Mouse (Mus musculus): ENCODE measurements at regions not wholly inside any gene's neighbourhood (a gene's known extent, or its start where the extent isn't known, plus 50 kb on each side); places are given as distances from the start of the nearest gene placed in this dataset.

- H3K9me3 ChIP-seq: peaks cover 16% of the 10 kb centered on the region; the same call in 1 of the 2 replicates
- TF ChIP-seq GATA1 (IDR thresholded peaks at IDR 0.05; ENCODE audit: borderline replicate concordance, low read length): no peak
- TF ChIP-seq FLI1 (IDR thresholded peaks at IDR 0.05; ENCODE audit: low read length): no peak
- no peak overlapping the region for H3K4me3 ChIP-seq (replicated peaks)
- no peaks in the 10 kb centered on the region for H3K4me1 ChIP-seq
- no peaks in the 10 kb centered on the region for H3K27me3 ChIP-seq (replicated peaks)
- no peaks in the 10 kb centered on the region for H3K36me3 ChIP-seq (replicated peaks; ENCODE audit: low read length)
These were observed 51.7 kb upstream of the Auts2 start for GRCm38 (mm10) chr5:132594796-132595195.

All from megakaryocyte, embryonic 14.5 days (primary cell).